Mouse (Mus musculus) brain, adult 10 weeks (tissue): ENCODE measurements around the gene Gm10842. TPM values are rescaled to one million over a fixed set of nuclear protein-coding genes. Genes with fewer than 3 reads are reported as not detected.

Experiments used
- polyA plus RNA-seq: library from polyadenylated mRNA; stranded (reverse); fragments of 350-450 nt; fragmentation: Illumina TruSeq; extraction: RNeasy Lipid Tissue Mini Kit (QIAGEN cat#74804); gene quantifications from one replicate; pipeline ENCODE4 v1.2.3, GENCODE M21; 2015; ENCODE audit warnings: low read depth, low replicate concordance

Gm10842 gene
- polyA plus RNA-seq, result not detected

DNA sequence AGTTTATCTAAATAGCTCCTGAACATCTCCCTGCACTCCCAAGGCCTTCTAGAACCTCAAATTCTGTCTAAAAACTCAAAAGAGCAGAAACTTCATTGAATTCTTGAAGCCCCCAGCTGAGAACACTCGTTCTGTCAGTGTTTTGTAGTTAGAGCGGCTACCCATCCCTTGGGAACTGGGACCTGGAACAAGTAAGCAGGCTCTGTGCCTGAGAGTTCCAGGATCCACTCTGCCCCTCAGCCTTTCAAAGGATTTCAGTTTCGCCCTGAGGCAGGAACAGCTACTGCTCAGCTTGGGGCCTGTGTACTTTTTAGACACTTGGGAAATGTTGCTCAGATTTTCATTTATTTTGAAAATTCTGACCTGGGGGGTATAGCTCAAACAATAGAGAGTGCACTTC is at the start of gene Gm10842:
Gm10842 (plus strand) TSS at position 301 of the 400 bp plus-strand sequence.

DNA sequence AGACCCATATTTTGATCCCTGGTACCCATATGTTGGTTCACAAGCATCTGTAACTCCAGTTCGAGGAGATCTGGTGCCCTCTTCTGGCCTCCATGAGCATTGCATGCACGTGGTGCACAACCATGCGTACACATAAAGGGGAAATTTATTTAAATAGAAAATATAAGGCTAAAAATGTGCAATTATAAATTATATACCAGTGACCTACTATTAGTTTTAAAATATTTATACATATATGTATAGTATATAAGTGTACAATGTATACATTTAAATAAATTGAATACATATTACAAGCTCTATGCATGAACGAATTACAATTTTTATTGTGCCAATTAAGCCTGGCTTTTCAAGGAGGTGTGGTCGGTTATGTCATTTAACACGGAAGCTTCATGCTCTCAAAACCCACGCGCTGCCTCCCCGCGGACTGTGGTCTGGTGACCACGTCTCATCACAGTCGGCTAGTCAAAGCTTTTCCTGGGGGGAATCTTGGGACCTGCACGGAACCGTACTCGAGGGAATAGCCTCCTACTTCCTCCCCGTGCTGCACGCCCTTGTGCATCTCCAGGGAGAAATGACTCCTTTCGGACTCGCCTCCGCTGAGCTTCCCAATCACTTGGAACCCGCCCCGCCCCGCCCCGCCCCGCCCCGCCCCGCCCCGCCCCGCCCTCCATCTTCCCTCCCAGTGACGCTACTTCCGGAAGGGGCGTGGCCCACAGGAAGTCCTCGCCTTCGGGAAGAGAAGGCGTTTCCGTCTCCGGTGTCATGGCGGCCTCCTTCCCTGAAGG is 20.8 kb upstream of the Gm10842 start, which contains the start of gene Mettl2:
Mettl2 (plus strand) TSS at position 691 of the 785 bp plus-strand sequence.

DNA sequence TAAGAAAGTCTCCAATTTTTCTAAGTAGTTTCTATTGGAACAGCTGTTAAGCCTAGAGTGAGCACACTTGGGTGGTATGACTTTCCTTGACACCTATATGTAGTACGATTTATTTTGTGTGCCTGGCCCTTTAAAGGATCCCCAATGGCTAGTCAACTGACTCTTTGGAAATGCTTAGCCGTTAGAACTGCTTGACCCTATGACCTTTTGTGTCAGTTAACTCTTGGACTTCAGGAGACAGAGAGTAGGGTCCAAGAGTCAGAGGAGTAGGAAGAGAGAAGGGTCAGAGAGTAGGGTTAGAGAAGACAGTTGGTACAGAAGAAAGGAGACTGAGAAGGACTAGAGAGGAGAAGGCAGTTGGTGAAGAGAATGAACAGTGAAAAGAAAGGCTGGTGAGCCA is 31.8 kb downstream of the Gm10842 start, which contains the start of gene Tlk2:
Tlk2 (plus strand) TSS at position 292 of the 400 bp plus-strand sequence.

Other genes starting within 250 kb of the Gm10842 start
- gene Efcab3, start 83.3 kb upstream of the Gm10842 start, polyA plus RNA-seq, result 1.3 TPM
- 21.9 TPM for gene Mettl2, start 20.5 kb upstream of the Gm10842 start, polyA plus RNA-seq
- 49.5 TPM for gene Tlk2, start 31.9 kb downstream of the Gm10842 start, polyA plus RNA-seq
- gene Mrc2, start 145.8 kb downstream of the Gm10842 start, polyA plus RNA-seq, result 2.3 TPM